Mouse (Mus musculus) retina, postnatal 7 days (tissue): ENCODE measurements around the gene Nrip2.

ENCODE experiments used
- DNase-seq: peaks from one replicate; pipeline ENCODE4 v3.0.0-alpha.2; 2012; ENCODE audit warnings: low read depth, low spot score

Gene Nrip2

GRCm38 (mm10) chr6:128437288-128437687, 38.2 kb downstream of the Nrip2 start:
- peak; percentile 16 for DNase-seq

- DNase-seq: peak; percentile 64
Observed at GRCm38 (mm10) chr6:128437731-128438316, 38.7 kb downstream of the Nrip2 start.

DNA sequence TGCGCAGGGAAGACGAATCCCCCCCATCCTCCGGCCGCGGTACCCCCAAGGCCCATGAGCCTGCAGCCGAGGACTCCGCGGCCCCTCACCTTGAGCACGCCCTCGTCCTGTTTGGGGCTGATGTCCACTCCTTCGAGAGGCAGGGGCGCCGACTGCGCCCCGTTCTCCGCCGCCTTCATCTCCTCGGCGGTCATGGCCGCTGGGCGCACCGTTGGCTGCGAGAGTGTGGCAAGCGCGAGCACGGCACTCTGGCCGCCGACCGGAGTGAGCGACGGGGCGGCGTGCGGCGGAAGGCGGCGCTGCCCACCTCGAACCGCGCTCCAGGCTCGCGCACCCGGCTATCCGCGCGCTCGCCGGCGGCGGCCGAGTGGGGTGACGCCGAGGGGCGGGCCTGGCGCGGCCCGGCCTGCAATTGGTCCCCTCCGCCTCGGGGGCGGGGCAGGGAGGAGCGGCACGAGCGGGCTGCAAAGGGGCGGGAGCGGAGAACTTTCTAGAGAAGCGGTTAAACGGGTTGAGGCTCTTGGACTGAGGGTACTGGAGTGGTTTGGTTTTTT, 39.3 kb downstream of the Nrip2 start, which contains the start of gene Fkbp4:
Gene Fkbp4 (minus strand): TSS at position 361 of the 554 bp plus-strand sequence.
- peak; percentile 81 for DNase-seq

GRCm38 (mm10) chr6:128438871-128439341, 39.8 kb downstream of the Nrip2 start:
- DNase-seq: no peak

DNA sequence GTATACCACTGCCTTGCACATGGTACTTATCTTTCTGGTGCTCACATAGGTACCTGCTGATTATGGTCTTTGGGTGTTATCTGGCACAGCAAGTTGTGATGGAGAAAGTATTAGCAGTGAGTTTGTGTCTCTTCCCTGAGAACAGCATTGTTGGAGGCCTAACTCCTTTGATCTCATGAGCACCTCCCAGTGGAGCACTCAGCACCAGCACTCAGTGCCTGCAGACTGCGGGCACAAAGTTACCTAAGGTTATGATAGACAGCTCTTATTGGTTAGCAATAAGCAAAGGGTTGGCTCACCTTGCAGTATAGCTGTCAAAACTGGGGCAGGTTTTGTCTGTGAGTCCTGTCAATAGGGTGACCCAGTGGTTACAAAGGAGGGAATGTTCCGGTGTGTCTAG, 41.1 kb downstream of the Nrip2 start:
- DNase-seq: no peak

GRCm38 (mm10) chr6:128445761-128446535, 46.9 kb downstream of the Nrip2 start:
- DNase-seq: peak; percentile 47

GRCm38 (mm10) chr6:128447063-128447462, 48.0 kb downstream of the Nrip2 start:
- no peak for DNase-seq

GRCm38 (mm10) chr6:128455835-128456605, 56.9 kb downstream of the Nrip2 start:
- no peak for DNase-seq

- no peak for DNase-seq
Observed at GRCm38 (mm10) chr6:128457186-128457585, 58.1 kb downstream of the Nrip2 start.

DNA sequence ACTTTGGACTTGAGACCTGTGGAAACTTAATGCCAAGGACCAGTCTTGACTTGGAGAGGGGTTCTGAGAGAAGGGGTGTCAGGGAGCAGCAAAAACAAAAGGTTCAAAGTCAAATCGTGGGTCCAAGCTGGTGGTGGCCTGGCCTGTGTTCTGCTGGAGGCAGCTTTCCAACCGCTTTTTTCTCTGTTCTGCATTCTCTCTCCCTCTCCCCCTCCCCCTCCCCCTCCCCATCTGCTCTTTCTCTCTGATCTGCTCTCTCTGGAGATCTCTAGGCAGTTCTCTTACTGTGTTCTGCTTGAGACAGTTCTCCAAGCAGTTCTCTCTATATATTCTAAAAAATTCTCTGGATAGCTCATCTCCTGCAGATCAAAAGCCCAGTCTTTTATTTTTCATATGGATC, 61.2 kb downstream of the Nrip2 start:
- no peak for DNase-seq

- DNase-seq: no peak
Observed at GRCm38 (mm10) chr6:128460729-128461503, 61.8 kb downstream of the Nrip2 start.

DNA sequence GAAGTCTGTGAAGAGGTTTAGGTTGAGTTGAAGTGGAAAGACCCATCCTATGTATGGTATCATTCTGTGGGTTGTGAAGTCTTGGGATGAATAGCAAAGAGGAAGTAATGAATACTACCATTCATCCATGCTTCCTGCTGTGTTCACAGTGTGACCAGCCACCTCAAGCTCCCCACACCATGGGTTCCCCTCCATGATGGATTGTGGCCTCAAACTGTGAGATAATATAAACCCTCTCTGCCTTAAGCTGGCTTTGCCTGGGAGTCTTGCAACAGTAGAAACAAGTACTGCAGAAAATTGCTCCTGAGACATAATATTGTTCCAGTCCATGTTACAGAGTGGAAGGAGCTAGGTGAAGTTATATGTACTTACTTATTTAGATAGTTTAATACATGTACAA, 62.5 kb downstream of the Nrip2 start:
- no peak for DNase-seq

- DNase-seq: no peak
Observed at GRCm38 (mm10) chr6:128464996-128465395, 65.9 kb downstream of the Nrip2 start.
